Mouse (Mus musculus) ovary, postnatal 36 days (tissue): Measurements from ENCODE around the gene Ntf5.
"Not testable (repeated sequence)": the region's sequence is repeated elsewhere in the genome, so short reads cannot be mapped to it uniquely, and the experiment has no call there.

Experiments used
- DNase-seq: peaks from one replicate; pipeline ENCODE4 v3.0.0; 2022; ENCODE audit warnings: low spot score, mixed read lengths

Ntf5 gene

DNA sequence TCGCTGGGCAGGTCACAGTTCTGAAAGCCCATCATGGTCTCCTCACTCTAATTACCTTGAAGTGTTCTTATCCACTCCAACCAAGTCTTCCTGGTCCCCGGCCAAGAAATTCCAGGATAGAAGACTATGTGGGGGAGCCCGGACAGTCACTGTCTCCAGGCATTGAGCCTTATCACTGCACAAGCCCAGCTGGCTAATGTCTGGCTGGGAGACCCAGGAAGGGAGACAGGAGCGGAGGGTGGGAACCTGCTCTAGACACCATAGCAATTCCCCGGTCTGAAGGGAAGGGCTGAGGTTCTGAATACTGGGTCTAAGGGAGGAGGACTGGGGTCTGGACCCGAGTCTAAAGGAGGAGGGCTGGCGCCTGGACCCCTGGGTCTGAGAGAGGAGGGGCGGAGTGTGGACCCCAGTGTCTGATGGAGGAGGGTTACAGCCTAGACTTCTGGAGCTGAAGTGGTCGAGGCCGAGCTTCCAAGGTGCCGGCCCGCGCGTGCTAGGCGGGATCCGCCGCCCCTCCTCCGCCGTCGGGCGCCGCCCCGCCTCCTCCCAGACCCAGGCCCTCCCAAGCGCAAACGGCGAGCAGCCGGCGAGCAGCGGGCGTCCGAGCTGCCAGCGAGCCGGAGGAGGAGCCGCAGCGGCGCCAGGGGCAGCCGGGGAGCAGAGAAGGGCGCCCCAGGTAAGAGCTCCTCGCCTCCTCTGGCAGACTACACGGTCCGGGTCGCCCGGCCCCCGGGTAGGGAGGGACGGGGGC is at the start of gene Ntf5:
Ntf5 (plus strand) TSS at position 583 of the 751 bp plus-strand sequence.
- peak; percentile 61 for DNase-seq

DNA sequence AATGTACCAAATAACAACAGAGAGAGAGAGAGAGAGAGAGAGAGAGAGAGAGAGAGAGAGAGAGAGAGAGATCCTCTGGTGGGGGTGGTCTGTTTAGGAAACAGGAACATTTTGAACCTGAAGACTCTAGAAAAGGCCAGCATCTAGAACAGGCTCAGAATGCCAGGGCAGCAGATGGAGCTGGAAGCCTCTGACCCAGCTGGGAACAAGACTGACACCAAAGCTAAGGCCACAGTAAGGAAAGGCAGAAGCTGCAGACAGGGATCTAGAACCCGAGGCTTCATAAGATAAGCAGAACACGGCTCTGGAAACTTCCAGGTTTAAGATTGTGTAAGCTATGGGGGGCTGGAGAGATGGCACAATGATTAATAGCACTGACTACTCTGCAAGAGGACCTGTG is 49.5 kb upstream of the Ntf5 start:
- no peak for DNase-seq

DNA sequence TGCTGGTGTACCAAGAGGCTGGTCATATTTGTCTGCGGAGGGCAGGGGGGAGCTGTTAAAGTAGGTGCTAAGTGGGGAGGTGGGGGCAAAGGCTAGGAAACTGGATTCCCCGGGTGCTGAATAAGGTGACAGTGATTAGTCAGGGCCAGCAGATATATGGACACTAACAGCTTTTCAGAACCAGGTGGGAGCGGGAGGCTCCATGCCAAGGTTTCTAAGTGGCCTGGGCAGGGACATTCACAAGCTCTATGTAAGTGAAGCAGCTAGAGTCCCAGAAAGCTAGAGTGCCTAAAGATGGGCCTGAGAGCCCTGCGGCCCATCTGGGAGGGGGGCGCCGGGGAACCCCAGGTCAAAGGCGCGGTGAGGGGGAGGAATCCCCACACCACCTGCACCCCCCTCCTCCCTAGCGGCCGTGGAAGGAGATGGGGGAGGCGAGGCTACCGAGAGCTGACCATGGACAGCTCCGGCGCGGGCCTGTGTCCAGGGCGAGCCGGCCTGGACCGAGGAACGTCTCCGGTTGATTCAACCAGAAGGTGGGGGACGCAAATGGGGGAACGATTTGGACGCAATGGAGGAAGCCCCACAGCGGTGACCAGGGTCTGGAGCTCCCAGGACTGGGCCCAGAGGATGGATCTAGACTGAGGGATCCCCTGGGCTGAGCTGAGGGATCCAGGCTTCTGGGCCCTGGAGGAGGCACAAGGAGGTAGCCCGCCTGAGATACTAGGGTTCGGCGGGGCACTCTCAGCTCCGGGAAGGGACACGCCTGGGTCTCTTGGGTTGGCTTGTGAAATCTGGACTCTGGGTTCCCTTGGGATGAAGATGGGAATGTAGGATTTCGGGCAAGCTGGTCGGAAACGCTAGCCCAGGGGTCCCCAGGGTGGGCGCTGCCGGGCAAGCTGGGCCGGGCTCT is 47.5 kb upstream of the Ntf5 start:
- DNase-seq: peak; percentile 69

DNA sequence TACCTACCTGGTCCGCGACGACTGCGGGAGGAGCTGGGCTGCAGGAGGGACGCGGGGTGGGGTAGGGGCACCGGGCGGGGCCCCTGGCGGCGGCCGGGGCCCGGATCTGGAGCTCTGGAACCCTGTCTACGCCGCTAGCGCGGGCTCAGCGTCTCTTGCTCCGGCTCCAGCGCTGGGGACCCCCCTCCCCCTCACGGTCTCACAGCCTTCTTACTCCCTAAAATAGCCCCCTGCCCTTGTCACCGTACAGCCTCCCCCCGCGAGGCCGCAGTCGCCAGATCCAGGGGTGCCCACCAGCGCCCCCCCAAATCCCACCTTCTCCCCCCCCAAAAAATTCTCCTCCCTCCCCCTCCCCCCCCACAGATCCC is 46.9 kb upstream of the Ntf5 start, which contains the start of gene Ppfia3:
Ppfia3 (minus strand) TSS at position 368 of the 368 bp plus-strand sequence.
- no peak for DNase-seq

DNA sequence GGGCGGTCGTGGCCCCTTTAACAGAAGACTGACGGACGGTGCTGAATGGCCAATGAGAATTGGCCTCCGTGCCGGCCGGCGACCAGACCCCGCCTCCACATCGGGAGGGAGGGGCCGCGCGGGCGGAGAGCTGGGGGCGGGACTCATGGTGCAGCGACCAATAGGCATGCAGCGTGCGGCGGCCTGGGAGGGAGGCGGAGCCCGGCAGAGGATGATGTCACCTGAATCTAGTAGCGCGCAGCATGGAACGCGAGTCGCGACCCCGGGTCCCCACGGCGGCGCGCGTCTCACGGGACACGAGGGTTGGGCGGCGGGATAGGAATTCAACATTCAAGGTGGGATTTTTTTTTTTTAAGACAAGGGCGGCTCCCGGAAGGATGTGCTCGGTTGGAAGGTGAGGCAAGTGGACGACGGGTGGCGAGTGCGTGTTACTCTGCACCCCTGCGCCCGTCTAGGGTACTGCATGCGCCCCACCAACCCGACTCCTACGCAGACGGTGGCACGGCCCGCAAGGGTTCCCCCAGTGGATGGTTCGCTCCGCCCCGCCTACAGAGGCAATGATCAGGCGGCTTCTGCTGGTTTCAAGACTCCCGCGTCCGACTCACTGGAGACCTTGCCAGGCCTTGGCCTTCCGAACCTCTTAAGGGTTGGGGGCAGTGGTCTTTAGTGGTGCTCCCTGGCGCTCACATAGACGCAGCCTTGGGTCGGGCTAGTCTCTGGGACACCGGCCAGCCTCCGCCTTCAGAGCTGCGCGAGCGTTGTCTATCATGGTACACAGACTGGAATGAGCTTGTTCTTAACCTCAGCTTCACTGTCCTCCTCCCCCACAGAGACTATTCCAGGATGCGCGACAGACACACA is 46.2 kb upstream of the Ntf5 start:
- DNase-seq: peak; percentile 98

DNA sequence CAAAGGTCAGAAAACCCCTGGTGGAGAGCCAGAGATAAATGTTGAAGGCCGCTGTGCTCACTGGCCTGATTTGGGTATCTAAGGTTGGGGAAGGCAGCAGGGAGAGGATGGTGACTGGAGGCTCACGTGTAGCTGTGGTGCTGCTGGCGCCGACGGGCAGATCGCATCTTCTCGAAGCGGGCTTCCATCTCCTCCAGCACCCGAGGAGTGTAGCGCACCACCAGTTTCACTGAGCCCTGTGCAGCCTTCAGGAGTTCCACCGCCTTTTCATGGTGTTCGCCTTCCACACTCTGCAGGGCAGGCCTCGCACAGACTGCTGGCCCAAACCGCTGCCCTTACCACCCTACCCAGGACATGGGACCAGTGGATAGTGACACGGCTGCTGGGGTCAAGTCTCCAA is 45.3 kb upstream of the Ntf5 start:
- no peak for DNase-seq

DNA sequence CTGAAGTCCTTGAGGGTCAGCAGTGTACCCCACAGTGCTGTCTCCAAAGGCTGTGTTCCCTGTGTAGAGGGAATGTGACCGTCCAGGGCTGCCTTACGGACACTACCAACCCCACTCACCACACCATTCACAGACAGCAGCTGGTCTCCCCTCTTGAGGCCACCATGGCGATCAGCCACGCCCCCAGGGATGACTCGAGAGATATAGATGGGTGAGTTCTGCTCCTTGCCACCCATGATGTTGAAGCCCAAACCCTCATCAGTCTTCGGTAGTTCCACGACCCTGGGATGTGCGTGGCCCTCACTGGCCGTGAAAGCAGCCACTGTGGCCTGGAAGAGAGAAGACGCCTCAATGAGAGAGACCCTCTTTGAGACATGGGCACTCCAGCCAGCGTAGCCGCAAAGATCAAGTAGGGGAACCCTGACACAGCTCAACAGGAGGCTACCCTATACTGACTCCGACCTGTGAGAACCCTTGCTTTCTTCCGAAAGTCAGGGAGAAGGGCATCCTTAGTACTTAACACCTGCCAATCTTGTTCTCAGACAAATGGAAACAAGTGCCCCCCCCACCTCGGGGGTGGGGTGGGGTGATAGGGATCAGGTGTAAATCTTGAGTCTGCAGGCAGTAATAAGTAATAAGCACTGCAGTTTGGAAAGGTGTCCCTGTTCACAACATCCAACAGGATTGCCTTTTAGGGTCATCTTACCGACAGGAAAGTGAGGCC is 44.3 kb upstream of the Ntf5 start:
- DNase-seq: no peak

DNA sequence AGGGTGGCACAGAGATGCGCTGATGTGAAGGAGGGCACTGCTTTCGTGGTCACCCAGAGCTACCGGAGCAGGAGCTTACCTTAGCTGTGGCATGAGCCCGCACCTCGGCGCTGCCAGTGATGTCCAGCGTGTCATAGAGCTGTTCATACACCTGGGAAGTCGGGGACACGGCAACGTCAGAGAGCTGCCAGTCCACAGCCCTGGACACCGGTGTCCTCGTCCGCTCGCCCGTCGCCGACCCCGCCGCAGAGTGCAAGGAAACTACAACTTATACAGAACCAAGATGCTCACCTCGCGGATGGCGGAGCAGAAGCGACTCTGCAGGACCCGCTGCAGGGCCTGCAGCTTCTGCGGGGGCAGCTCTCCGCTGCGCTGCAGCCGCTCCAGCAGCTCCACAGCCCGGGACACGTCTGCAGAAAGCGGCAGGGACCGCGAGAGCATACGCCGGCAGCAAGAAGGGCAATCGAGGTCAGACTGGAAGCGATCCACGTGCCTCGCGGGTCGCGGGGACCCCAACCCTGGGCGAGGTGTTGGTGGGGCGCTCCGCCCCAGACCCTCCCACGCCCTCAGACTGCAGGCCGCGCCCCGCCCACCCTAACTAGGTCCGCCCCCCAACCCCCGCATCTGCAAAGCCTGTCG is 43.5 kb upstream of the Ntf5 start:
- DNase-seq: no peak

DNA sequence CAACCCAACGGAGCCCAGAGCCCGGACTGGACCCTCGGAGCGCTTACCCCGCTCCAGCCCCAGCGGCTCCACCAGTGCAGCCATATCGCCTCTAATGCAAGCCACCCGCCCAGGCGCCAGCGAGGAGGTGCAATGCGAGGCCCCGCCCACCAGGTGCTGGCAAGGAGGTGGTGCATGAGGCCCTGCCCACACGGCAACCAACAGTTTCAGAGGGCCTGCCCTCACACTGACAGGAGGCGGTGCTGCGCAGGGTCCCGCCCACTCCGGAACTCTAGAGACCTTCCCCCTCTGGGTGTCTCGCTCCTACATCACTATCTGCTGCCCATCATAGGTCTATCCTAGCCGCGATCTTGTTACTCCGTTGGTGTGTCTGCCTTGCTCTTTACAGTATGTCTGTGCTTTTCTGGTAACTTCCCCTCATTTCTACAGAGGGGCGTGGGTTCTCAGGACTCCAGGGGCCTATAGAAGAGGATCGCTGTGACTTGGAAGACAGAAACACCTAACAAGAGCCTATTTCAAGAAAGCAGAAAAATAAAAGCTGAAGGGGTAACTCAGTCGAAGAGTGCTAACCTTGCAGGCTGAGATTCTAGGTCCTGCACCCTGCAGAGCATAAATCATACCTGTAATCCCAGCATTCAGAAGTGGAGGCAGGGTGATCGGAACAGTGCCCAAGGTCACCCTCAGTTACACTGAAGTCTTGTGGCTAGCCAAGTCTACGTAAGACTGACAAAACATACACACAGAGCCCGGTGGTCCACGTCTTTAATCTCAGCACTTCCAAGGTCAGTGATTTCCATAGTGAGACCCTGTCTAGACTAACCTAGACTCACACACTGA is 42.8 kb upstream of the Ntf5 start, which contains the start of gene Lin7b:
Lin7b (minus strand) TSS at position 109 of the 837 bp plus-strand sequence.
- peak; percentile 89 for DNase-seq

DNA sequence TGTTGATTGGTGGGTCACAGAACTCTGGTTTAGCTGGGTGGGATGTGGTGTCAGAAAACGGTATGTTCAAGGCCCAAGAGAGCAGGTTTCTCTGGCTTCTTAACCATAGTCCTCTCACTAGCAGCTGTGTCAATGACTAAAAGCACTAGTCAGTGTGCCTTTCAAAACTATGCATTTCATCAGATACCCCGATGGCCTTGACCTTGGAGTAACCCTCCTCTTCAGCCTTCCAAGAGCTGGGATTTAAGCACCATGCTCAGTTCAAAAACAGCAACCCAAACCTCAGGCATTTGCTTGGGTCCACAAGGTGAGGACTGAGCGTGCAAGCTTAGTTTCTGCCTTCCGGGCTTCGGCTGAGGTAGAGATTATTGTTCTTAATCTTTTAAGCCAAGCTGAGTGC is 41.1 kb upstream of the Ntf5 start:
- no peak for DNase-seq

DNA sequence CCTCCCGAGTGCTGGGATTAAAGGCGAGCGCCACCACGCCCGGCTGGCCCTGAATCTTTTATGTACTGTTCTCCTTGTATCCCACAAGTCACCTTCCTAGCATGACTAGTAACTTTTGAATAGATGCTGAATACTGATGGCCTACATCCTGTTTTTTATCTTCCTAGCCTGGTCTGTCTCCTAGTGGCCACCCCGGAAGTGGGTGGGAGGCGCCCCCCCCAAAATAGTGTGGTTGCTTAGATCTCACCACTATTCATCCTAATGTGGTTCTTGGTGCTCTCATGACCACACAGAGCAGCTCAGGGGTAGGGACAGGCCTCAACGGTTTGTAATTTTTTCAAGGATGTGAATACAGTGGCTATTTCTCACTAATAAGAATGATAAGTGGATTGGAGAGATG is 38.9 kb upstream of the Ntf5 start:
- DNase-seq: no peak

DNA sequence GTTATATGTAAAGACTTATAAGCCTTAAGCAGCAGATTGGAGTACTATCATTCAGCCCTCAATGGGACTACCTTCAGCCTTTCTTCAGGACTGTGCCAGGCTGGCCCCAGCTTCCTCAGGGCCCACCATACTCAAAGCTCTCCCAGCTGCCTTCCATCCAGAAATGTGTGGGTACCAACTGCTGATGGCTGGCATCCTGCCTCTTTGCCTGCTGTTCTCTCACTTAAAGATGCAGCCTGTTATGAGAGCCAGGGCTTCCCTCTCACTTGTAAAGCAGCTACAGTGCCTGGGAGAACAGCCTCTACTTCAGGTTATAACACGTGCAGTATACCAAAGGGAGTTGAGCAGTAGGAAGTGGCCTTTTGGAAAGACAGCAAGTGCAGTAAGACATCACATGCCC is 37.4 kb upstream of the Ntf5 start:
- DNase-seq: no peak

DNA sequence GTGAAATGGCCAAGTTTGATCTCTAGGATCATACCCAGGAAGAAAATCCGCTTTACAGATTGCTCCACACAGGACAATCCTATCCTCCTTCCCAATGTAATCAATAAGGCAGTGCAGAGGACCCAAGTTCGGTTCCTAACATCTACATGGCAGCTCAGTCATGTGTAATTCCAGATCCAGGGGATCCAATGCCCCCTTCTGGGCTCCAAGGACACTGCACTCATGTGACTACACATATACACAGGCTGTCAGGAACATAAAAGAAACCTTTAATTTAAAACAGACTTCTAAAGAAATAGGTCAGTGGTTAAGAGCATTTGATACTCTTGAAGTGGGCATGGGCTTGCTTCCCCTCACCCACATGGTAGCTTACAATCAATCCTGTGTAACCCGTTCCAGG is 27.4 kb upstream of the Ntf5 start:
- no peak for DNase-seq

DNA sequence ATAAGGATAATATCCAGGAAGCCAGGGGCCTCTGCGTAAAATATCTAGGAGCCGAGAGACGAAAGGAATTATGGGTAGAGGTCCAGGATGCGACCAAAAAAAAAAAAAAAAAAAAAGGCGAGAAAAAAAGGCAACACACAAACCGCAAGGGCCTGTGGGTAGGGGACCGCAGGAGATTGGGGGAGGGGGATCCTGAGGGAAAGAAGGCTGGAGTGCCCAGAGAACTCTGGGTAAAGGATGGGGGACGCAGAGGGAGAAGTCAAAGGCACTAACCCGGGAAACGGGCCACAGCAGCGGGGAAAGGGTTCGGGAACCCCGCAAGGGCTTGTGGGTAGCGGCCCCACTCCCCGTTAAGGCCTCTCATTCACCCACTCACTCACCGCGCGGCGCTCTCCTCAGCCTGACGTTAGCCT is 18.4 kb upstream of the Ntf5 start:
- DNase-seq: no peak

DNA sequence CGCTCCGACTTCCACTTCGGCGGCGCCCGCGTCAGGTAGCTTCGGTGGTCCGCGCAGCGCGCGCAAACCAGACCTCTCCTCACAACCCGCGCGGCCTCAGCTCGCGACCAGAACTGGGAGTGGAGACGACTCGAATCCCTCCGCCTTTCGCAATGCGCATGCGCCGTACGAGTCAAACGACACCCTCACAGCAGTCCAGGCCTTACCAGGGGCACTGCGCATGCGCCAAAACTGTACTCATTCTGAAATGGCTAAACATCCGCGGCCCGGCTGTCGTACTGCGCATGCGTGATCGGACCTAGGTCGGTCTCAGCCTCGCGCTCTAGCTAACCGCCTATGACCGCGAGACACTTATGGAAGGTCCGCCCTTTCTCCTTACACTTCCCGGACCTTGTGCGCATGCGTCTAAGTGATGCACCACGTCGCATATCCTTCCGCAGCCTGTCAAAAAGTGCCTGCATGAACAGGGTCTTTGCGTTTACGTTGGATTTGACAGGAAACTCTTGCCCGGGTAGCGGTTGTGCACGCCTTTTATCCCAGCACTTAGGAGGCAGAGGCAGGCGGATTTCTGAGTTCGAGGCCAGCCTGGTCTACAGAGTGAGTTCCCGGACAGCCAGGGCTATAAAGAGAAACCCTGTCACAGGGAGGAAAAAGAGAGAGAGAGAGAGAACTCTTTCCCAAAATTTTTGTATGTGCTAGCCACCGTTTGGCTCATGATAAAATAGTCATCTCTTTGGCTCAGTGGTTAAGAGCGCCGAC is 17.7 kb upstream of the Ntf5 start, which contains the start of gene Snrnp70:
Snrnp70 (minus strand) TSS at position 165 of the 759 bp plus-strand sequence.
- peak; percentile 100 for DNase-seq

DNA sequence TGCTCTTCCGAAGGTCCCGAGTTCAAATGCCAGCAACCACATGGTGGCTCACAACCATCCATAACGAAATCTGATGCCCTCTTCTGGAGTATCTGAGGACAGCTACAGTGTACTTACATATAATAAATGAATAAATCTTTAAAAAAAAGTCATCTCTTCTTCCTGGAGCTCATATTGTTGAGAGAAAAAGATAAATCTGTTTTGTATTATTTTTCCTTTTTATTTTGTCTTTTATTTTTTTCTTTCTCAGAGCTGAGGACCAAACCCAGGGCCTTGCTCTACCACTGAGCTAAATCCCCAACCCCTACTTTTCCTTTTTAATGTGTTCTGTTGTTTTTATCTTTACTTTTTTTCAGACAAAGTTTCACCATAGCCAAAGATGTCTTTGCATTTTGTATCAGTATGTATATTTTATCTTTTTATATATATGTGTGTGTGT is 17.1 kb upstream of the Ntf5 start:
- not testable (repeated sequence) for DNase-seq

DNA sequence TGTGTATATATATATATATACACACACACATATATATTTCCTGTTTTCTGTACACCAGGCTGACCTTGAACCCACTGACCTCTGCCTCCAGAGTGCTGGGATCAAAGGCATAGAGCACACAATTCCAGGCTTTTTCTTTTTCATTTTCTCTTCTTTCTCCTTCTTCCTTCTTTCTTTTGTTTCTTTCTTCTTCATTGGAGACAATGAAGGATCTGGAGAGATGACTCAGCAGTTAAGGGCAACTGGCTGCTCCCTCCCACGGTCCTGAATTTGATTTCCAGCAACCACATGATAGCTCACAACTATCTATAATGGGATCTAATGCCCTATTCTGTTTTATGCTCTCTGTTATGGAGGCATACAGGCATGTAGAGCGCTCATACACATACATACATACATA is 16.7 kb upstream of the Ntf5 start:
- DNase-seq: no peak

DNA sequence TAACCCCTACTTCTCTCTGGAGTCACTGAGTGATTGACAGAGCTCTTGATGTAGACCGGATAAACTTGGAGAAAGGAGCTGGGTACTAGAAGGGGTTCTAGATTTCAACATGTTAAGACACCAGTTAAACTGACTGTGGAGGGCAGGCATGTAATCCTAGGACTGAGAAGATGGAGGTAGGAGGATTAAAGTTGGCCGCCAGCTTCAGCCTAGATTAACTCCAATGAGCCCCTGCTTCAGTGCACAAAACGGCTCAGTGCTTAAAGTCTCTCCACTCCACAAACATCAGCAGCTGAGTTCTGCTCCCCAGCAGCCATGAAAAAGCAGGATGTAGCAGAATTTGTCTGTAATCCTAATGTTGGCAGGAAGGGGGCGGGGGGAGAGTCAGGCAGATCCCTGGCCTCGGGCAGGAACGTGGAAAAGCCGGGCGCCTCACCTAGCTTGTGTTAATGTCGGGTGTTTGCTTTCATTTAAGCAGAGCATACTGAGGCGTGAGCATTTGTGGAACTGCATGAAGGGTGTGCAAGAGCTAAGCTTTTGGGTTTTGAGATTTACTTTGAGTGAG is 11.9 kb upstream of the Ntf5 start:
- DNase-seq: no peak
